Mouse (Mus musculus): Measurements from ENCODE around the gene Sf3b4.

Sf3b4 gene

DNA sequence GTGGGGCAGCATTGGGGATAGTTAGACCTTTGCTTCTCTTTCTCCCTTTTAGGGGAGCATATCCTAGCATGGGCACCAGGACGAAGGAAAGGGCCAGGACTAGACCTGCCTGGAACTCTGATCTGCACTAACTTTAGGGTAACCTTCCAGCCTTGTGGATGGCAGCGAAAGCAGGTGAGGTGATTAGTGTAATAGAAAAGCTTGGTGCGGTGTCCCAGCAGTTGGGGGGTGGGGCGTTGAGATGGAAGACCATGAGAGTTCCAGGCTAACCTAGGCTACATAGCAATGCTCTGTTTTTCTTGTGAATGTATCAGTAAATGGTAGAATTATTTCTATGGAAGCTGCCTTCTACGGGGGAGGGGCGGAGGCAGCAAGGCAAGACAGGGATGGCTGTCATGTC is 9.1 kb upstream of the Sf3b4 start:
- no peak for TF ChIP-seq GATA4 (IDR thresholded peaks at IDR 0.05; ENCODE audit: insufficient replicate concordance, low read length)

DNA sequence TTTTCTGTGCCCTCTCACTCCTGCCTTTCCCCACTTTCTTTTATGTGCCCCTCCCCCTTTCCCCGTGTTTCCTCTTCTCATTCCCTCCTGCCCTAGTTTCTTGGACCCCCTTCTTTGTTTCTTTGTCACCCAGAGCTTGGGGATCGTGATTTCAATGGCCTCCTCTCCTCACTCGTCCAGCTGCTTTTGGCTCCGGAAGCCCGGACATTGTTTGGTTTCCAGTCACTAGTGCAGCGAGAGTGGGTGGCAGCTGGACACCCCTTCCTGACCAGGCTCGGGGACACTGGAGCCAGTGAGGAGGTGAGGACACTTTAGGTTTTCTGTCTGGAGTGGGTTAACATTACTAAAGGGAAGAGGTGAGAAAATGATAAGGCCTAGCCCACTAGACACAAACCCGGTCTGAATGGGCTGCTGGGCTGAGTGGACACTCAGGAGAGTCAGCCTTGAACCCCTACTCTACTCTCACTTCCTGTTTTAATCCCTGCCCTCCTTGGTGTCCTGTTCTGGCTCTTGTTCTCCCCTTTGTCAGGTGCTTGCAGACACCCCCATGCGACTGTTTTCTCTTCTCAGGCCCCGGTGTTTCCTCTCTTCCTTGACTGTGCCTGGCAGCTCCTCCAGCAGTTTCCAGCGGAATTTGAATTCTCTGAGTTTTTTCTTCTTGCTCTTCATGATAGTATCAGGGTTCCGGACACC is 3.5 kb upstream of the Sf3b4 start:
- no peak for TF ChIP-seq GATA4 (IDR thresholded peaks at IDR 0.05; ENCODE audit: insufficient replicate concordance, low read length)

DNA sequence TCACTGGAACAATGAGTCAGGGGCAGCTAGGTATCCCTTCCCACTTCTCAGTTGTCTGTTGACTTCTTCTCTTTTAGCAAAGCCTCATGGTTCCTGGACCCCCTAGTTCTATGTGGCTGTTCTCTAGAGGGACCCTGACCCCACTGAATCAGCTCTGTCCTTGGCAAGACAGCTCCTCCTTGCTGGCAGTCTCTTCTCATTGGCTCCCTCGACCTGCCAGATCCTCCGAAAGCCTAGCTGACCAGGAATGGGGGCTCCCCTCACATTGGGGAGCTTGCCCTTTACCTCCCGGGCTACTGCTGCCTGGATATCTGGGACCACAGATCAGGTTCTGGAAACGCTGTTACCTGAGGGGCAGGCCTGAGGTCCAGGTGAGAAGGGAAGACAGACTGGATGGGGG is 1.9 kb upstream of the Sf3b4 start:
- TF ChIP-seq GATA4 (IDR thresholded peaks at IDR 0.05; ENCODE audit: insufficient replicate concordance, low read length) = no peak

DNA sequence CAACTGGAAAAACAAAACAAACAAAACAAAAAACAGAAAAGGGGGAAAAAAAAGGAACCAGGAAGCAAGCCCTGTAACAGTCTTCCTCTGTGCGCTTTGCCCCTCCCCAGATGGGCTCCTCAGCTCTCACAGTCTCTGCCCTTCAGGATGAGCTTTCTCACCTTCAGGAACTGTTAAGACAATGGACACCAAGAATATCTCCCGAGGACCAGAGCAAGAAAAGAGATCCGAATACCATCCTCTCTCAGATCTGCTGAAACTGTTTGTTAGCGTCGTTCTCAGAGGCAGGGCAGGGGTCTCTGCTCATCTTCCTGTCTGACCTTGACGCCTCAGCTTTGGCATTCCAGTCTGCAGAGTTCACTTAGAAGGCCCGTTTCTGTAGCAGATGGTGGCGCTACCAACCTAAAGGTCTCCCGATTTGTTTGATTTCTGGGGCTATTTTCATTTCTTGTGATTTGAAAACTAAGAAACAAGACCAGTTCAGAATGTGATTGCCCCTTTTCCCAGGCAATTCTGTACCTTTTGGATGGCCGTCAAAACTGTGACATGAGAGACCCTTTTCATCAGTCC is 1.1 kb upstream of the Sf3b4 start:
- no peak for TF ChIP-seq GATA4 (IDR thresholded peaks at IDR 0.05; ENCODE audit: insufficient replicate concordance, low read length)

DNA sequence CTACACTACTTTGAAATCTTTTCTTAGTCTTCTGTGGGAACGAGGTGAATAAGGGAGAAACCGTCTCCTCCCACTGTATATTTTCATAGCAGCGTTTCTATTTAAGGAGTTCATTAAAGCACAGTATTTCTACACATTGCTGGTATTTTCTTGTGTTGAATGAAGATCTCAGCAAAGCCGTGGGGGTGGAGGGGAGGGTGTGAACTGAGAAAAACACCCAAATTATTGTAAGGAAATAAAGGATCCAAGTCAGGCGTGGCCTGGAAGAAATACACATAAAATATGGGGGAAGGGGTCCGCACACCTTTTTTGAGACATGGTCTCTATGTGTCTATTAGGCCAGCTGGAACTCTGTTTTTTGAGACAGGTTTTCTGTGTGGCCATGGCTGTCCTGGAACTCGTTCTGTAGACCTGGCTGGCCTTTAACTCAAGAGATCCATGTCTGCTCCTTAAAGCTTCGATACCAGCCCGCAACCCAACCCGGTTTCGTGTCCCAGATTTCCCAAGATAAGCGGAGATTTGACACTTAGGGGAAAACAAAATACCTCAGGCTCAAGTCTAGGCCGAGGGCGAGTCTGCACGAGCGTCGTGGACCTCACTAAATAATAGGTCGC is 442 bp upstream of the Sf3b4 start:
- no peak for TF ChIP-seq GATA4 (IDR thresholded peaks at IDR 0.05; ENCODE audit: insufficient replicate concordance, low read length)

DNA sequence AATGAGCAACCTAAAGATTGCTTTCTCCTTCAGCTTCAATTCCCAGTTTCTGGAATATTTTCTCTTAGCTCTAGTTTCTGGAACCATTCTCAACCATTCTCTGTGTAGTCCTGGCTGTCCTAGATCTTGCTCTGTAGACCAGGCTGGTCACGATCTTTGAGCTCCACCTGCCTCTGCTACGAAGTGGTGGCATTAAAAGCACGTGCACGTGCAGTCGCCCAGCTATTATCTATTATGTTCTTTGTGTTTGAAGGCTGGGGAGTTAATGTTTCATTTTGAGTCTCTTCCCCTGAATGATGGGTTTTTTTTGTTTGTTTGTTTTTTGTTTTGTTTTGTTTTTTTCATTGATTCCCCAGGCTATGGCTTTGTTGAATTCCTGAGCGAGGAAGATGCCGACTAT is 1.1 kb downstream of the Sf3b4 start:
- TF ChIP-seq GATA4 (IDR thresholded peaks at IDR 0.05; ENCODE audit: insufficient replicate concordance, low read length) = no peak

DNA sequence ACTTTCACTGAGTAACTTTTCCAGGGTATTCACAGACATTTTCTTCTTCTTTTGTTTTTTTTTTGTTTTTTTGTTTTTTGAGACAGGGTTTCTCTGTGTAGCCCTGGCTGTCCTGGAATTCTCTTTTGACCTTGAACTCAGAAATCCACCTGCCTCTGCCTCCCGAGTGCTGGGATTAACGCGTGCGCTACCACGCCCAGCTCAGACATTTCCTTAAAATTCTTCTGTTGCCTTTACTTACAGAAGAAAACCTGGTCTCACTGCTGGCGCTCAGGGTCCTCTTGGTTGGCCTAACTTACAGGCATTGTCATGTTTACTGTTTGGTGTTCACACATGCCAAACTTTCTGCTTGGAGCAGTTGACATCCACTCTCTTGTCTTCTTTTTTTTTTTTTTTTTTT is 3.1 kb downstream of the Sf3b4 start:
- no peak for TF ChIP-seq GATA4 (IDR thresholded peaks at IDR 0.05; ENCODE audit: insufficient replicate concordance, low read length)

DNA sequence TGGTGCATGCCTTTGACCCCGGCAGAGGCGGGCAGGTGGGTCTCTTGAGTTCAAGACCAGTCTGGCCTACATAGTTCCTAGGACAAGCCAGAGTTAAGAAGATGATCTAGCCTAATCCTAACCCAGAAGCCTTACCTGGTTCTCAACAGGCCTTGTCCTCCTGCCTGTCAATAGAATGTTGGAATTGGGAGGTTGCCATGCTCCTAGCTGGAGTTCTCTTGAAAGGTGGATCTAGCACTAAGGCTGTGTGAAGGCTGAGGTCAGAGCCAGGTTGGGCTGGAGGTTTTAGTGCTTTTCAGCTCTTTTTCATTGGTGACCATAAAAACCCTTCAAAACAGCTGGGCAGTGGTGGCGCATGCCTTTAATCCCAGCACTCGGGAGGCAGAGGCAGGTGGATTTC is 6.3 kb downstream of the Sf3b4 start:
- TF ChIP-seq GATA4 (IDR thresholded peaks at IDR 0.05; ENCODE audit: insufficient replicate concordance, low read length) = no peak

DNA sequence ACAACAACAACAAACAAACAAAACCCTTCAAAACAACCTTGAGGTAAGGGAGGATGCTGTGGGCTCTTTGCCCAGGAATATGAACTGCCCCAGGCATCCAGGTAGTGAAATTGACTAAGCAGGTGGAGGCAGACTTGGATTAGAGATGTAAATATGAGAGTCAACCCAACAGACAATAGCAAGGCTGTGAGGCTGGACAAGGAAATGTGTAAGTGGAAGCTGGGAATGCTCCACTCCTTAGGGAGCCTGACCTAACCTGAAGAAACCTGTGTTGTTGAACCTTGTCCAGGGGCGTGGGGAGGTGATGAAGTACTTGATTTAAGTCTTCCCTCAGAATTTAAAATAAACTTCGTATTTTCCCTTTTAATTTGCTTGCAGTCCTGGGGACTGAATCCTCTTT is 6.8 kb downstream of the Sf3b4 start:
- TF ChIP-seq GATA4 (IDR thresholded peaks at IDR 0.05; ENCODE audit: insufficient replicate concordance, low read length) = no peak

DNA sequence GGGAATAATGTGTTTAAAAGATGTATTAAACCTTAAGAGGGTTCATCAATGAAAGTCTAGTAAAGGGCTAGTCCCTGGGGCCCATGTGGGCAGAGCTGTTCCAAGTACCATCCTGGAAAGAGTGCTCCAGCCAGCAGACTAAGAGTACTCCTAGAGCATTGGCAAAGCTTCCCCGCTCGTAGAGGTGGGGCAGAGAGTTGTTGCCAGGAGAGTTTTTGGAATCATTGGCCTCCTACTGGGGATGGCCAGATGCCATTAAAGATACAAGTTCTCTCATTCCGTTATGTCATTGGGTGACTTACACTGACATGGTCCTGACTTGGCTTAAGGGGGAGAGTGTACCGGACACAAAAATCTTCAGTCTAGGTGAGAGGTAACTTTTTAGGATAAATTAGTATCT is 7.4 kb downstream of the Sf3b4 start:
- no peak for TF ChIP-seq GATA4 (IDR thresholded peaks at IDR 0.05; ENCODE audit: insufficient replicate concordance, low read length)

DNA sequence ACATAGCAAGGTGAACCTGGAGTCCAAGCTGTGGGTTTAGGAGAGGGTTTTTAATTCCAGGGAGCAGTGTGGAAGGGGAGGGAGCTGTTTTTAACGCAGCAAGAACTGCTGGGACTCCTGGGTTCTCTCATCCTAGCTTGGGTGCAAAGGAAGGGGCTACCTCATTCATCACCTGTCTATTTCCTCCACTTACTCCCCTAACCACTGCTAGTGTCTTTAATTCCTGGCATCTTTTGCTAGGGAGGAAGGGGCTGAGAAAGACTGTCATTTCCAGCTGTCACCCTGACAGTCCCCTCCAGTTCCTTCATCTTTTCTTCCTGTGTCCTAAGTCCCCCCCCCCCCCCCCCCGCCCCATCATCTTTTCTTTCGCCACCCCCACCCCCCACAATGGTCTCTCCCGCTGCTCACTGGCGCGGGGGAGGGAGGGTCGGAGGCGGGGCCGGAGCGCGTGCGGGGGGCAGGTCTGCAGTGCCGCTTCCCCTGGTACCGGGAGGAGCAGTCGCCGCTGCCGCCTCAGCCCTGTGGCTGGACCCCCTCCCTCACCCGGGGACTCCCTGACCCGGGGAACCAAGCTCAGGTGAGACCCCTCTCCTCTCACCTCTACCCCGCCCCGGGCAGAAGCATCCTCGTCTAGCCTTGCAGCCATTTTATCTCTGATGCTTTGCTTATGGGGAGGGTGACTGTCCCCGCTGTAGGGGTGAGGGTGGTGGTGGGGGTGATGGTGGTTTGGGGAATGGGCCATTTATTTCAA is 8.8 kb downstream of the Sf3b4 start, which contains the start of gene Sv2a:
TSS of gene Sv2a (plus strand) at position 425 of the 751 bp plus-strand sequence.
- no peak for TF ChIP-seq GATA4 (IDR thresholded peaks at IDR 0.05; ENCODE audit: insufficient replicate concordance, low read length)

DNA sequence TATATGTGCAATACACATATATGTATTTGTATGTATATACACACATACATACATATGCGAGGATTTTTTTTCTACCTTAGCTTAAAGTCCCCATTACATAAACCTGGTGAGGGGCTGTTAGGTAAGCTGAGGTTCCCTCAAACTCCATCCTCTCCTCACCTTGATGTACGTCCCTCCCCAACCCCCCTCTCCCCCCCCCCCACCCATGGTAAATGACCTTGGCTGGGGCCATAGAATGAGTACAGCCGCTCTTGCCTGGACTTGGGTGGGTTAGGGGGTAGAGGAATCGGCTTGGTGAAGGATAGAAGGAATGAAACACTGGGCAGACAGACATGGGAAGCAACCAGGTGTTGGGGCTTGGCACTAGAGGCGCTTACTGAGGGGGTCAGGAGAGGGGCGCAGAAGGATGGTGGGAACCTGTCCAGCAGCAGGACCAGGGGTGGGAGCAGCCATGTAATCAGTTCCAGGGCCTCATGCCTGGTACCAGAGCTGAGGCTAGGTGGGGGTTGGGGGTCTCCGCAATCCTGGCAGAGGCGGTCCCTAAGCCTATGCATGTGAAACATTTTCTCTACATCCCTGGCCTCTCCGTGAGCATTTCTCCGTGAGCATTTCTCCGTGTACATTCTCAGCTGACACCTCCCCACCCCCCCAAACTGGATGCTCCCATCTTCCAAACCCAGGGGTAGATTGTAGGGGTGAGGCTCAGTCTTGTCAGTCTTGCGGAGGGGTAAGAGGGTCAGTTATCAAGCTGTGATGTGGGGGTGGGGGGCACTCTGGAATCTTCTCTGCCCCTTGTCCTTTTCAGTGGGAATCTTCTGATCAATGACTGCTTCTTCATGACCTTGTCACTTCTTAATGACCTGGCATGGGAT is 9.6 kb downstream of the Sf3b4 start:
- TF ChIP-seq GATA4 (IDR thresholded peaks at IDR 0.05; ENCODE audit: insufficient replicate concordance, low read length) = no peak

DNA sequence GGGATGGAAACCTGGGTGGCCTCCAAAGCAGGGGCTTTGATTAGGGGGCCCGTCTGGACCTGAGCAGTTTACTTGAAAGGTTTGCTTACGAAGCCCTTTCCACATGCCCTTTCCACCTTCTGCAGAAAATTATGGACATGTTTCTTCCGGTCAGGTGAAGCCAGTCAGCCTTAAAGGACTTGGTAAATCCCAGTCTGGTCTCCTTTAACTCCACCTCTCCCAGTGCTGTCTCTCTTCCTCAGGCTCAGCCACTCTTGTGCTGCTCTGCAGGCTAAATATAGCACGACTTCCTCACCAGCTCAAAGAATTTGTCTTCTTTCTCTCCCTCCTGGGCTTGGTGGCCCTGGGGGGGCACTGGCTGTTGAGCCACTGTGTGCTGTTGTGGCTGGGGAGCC is 10.2 kb downstream of the Sf3b4 start:
- no peak for TF ChIP-seq GATA4 (IDR thresholded peaks at IDR 0.05; ENCODE audit: insufficient replicate concordance, low read length)

DNA sequence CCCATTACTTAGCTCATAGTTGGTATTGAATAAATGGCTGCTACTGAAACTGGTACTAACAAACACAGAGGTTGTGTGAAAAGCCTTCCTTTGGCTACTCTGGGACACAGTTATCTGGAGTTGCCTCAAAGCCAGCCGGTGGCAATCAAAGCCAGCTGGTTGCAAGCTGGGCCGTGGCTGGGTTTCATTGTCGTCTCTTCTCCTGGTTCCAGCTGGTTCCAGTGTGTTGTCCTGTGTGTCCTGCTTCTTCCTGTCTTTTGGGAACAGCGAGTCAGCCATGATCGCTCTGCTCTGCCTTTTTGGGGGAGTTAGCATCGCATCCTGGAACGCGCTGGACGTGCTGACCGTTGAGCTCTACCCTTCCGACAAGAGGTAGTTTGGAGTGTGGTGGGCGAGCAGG is 20.8 kb downstream of the Sf3b4 start:
- TF ChIP-seq GATA4 (IDR thresholded peaks at IDR 0.05; ENCODE audit: insufficient replicate concordance, low read length) = no peak

DNA sequence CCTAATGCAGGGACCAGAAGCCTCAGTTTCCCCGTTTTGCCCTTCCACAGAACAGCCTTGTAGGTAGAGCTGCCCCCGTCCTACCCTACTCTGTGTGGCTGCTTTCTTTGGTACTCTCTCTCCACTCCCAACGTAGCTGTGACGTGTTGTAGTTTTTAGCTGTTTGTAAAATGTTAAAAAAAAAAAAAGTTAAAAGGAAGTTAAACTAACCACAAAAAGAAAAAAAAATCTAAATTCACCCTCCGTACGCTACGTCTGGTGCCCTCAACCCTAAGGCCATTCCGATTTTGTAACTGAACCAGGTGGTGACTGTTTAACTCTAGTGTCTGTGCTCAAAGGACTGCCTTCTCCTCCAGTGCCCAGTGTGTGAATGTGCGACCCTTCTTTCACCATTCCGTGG is 22.8 kb downstream of the Sf3b4 start:
- TF ChIP-seq GATA4 (IDR thresholded peaks at IDR 0.05; ENCODE audit: insufficient replicate concordance, low read length) = no peak

Measured in liver, adult (tissue).